In the genomic region with DNA sequence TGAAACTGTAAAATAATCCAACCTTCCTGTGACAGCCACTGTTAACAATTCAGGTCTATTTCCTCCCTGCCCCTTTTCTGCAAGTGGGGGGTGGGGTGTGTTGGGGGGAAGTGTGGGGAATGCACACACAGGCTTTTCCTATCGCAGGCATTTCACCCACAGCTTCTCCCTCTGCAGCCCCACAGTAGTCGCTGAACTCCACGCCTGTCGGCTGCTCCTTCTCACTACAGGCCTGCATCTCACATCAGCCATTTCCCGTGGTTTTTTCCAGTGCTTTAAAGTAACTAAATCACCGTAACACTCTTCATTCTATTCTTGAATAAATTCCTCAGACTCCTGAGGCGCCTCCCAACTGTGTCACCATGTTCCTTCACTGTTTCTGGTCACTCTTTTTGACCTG, we compare ENCODE assay signal across 8 mouse cellular contexts. TPM values are rescaled to one million over a fixed set of nuclear protein-coding genes. Genes with fewer than 3 reads are reported as not detected.
DNase-seq lines count a peak whose midpoint lies in the region; ATAC-seq and TF ChIP-seq lines count a peak whose summit lies in the region.
"Had no signal": no experiment of that assay in that cellular context is flagged by ENCODE, and none has a peak within 500 bp of the region (broad histone marks: within the 10 kb centered on the region; RNA-seq: fewer than 3 reads in every experiment).

No protein-coding gene starts in this region.

- H3K27ac ChIP-seq in lung, embryonic 16.5 days (ENCODE audit: low read length) = peak overlapping the region; percentile 73
- peak overlapping the region; percentile 13; the same call in 1 of the 2 replicates for H3K27ac ChIP-seq in forebrain, embryonic 16.5 days (ENCODE audit: low read length)
- H3K27ac ChIP-seq in limb, embryonic 13.5 days = no peak overlapping the region; the same call in 1 of the 2 replicates
- H3K27ac ChIP-seq in stomach, postnatal 0 days (replicated peaks) = peak overlapping the region; percentile 73

- H3K4me1 ChIP-seq in lung, embryonic 16.5 days (replicated peaks; ENCODE audit: control insufficient read depth, insufficient read depth, low read length) = peaks cover 46% of the 10 kb centered on the region
- peaks cover 46% of the 10 kb centered on the region for H3K4me1 ChIP-seq in forebrain, embryonic 16.5 days (replicated peaks; ENCODE audit: control insufficient read depth, insufficient read depth, low read length)
- peaks cover 68% of the 10 kb centered on the region for H3K4me1 ChIP-seq in limb, embryonic 13.5 days
- H3K4me1 ChIP-seq in stomach, postnatal 0 days (replicated peaks; ENCODE audit: control insufficient read depth, insufficient read depth) = peaks cover 18% of the 10 kb centered on the region; the same call in 1 of the 2 replicates

- H3K4me2 ChIP-seq in lung, embryonic 16.5 days (ENCODE audit: low read depth, low read length) = peak overlapping the region; percentile 11
- H3K4me2 ChIP-seq in forebrain, embryonic 16.5 days (ENCODE audit: low read length) = no peak overlapping the region; the same call in 1 of the 2 replicates
- H3K4me2 ChIP-seq in limb, embryonic 13.5 days (replicated peaks) = peak overlapping the region; percentile 38
- H3K4me2 ChIP-seq in stomach, postnatal 0 days (replicated peaks; ENCODE audit: low read depth) = peak overlapping the region; percentile 35; the same call in 1 of the 2 replicates

- no peaks in the 10 kb centered on the region for H3K9me3 ChIP-seq in lung, embryonic 16.5 days (ENCODE audit: control insufficient read depth, low read length)
- H3K9me3 ChIP-seq in forebrain, embryonic 16.5 days (ENCODE audit: control insufficient read depth, low read length) = no peaks in the 10 kb centered on the region
- H3K9me3 ChIP-seq in limb, embryonic 13.5 days = no peaks in the 10 kb centered on the region
- no peaks in the 10 kb centered on the region for H3K9me3 ChIP-seq in stomach, postnatal 0 days (ENCODE audit: control insufficient read depth, low read length)

- H3K36me3 ChIP-seq in lung, embryonic 16.5 days (ENCODE audit: control insufficient read depth, insufficient read depth, low read length) = no peaks in the 10 kb centered on the region
- no peaks in the 10 kb centered on the region for H3K36me3 ChIP-seq in forebrain, embryonic 16.5 days (ENCODE audit: control insufficient read depth, insufficient read depth)
- H3K36me3 ChIP-seq in limb, embryonic 13.5 days = no peaks in the 10 kb centered on the region
- H3K36me3 ChIP-seq in stomach, postnatal 0 days (ENCODE audit: control insufficient read depth, insufficient read depth, low read length) = no peaks in the 10 kb centered on the region; the same call in 1 of the 2 replicates

- no peak for TF ChIP-seq EP300 in stomach, postnatal 0 days (optimal IDR thresholded peaks at IDR 0.05)

- no peak for TF ChIP-seq CTCF in stomach, postnatal 0 days (IDR thresholded peaks at IDR 0.05; ENCODE audit: low read depth)

- ATAC-seq in lung, embryonic 16.5 days (ENCODE audit: low read depth) = peak; percentile 64
- peak; percentile 37; the same call in 1 of the 2 replicates for ATAC-seq in forebrain, embryonic 16.5 days
- ATAC-seq in limb, embryonic 13.5 days (ENCODE audit: low FRiP score, low read depth) = no peak
- ATAC-seq in stomach, postnatal 0 days (ENCODE audit: low FRiP score, low TSS enrichment) = no peak
- no peak for ATAC-seq in megakaryocyte-erythroid progenitor cell, adult 5-6 weeks (replicated peaks; ENCODE audit: low FRiP score, low TSS enrichment, poor library complexity, severe bottlenecking)

- no peak overlapping the region for H3K4me3 ChIP-seq in lung, embryonic 16.5 days (ENCODE audit: low read length)
- no peak overlapping the region for H3K4me3 ChIP-seq in forebrain, embryonic 16.5 days (replicated peaks; ENCODE audit: low read length)
- no peak overlapping the region for H3K4me3 ChIP-seq in limb, embryonic 13.5 days
- no peak overlapping the region for H3K4me3 ChIP-seq in stomach, postnatal 0 days (ENCODE audit: low read depth, low read length)

- H3K9ac ChIP-seq in lung, embryonic 16.5 days (ENCODE audit: low read length) = peak overlapping the region; percentile 6
- no peak overlapping the region for H3K9ac ChIP-seq in forebrain, embryonic 16.5 days (replicated peaks; ENCODE audit: low read depth, low read length)
- H3K9ac ChIP-seq in limb, embryonic 13.5 days = no peak overlapping the region
- H3K9ac ChIP-seq in stomach, postnatal 0 days (ENCODE audit: low read length) = 0 out of 2 replicates have a peak overlapping the region, but pooled peaks have one; percentile 8

- WGBS in lung, embryonic 16.5 days = 17% methylated on average over 7 of the region's 7 CpGs
- 18% methylated on average over 7 of the region's 7 CpGs for WGBS in forebrain, embryonic 16.5 days
- WGBS in limb, embryonic 13.5 days = 20% methylated on average over 7 of the region's 7 CpGs
- 24% methylated on average over 7 of the region's 7 CpGs for WGBS in stomach, postnatal 0 days

- no peak for DNase-seq in lung, postnatal 14 days
- no peak for DNase-seq in stomach, postnatal 0 days (ENCODE audit: low spot score)
- DNase-seq in urinary bladder, postnatal 14 days (ENCODE audit: low spot score) = no peak
- DNase-seq: thymus, adult 18-20 months had no signal

- no peaks in the 10 kb centered on the region for H3K27me3 ChIP-seq in lung, embryonic 16.5 days (ENCODE audit: control insufficient read depth, insufficient read depth, low read depth, low read length)
- no peaks in the 10 kb centered on the region for H3K27me3 ChIP-seq in forebrain, embryonic 16.5 days (replicated peaks; ENCODE audit: control insufficient read depth, insufficient read depth, low read length)
- no peaks in the 10 kb centered on the region for H3K27me3 ChIP-seq in limb, embryonic 13.5 days
- H3K27me3 ChIP-seq in stomach, postnatal 0 days (ENCODE audit: control insufficient read depth, insufficient read depth, low read length) = no peaks in the 10 kb centered on the region

RNA-seq across cellular contexts. Expression of gene Shb, which starts 17.9 kb away (rescaled TPM):
- polyA plus RNA-seq in lung, embryonic 16.5 days (2015; fragmentation: Nextera tagmentation; extraction: Ambion mirVana) = 12.4 and 16.1 TPM in 2 replicates
- 5.8 and 7.0 TPM in 2 replicates for polyA plus RNA-seq in forebrain, embryonic 16.5 days (2015; fragmentation: Nextera tagmentation; extraction: Ambion mirVana)
- polyA plus RNA-seq in limb, embryonic 13.5 days (2015; fragmentation: Nextera tagmentation; extraction: Ambion mirVana) = 3.9 TPM in 2 replicates
- polyA plus RNA-seq in stomach, postnatal 0 days (2015; fragmentation: Nextera tagmentation; extraction: Ambion mirVana) = 5.5 and 6.9 TPM in 2 replicates
- 3.3 and 7.8 TPM in 2 replicates for total RNA-seq in megakaryocyte-erythroid progenitor cell, adult 5-6 weeks (2014; fragmentation: Nextera tagmentation)
- 0.50 and 8.9 TPM in 2 replicates for total RNA-seq in megakaryocyte-erythroid progenitor cell, adult 5-6 weeks (2017)

Comparison
In these comparisons a context has a peak if more than half of its experiments do, and no peak if none do; other contexts are left out.
1. ATAC-seq: peak in lung, embryonic 16.5 days (single experiment) and forebrain, embryonic 16.5 days (single experiment); none in limb, embryonic 13.5 days (single experiment), stomach, postnatal 0 days (single experiment) and megakaryocyte-erythroid progenitor cell, adult 5-6 weeks (single experiment).
2. H3K9ac ChIP-seq: peak in lung, embryonic 16.5 days (single experiment) and stomach, postnatal 0 days (single experiment); none in forebrain, embryonic 16.5 days (single experiment) and limb, embryonic 13.5 days (single experiment).